Mouse (Mus musculus) gastrocnemius, postnatal 4 days (tissue): ENCODE results near the gene Rela. TPM values are rescaled to one million over a fixed set of nuclear protein-coding genes. Genes with fewer than 3 reads are reported as not detected.

Source experiments
- DNase-seq, 2 experiments: peaks; one replicate each; pipeline ENCODE4 v3.0.0; 2021 to 2022; ENCODE audit warnings: low spot score in 2 of 2, mixed read lengths in 2 of 2
- total RNA-seq, 2 experiments: library from RNA; stranded (reverse); gene quantifications; 2 replicates each; pipeline ENCODE4 v1.2.3; 2021

Gene Rela
- total RNA-seq, 2 experiments from 2014 or later, result 35.9 to 39.1 TPM

DNA sequence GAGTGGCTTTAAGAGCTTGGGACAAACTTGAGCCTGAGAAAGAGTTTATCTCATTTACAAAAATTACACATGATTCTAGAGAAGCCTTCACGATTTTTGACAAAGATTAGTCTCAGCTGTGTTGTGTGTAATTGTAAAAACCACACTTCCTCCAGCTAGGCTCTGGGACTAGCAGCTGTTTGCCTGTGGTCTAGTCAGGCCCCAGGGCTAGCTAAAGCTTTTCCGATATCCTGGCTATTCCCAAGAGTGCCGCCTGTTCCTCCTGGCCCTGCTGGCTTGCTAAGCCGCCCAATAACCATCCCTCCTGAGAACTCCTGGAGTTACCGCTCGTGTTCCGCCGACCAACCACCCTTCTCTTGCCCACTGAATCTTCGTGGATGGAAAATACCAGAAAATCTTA, 5.2 kb upstream of the Rela start:
- no peak for DNase-seq

DNA sequence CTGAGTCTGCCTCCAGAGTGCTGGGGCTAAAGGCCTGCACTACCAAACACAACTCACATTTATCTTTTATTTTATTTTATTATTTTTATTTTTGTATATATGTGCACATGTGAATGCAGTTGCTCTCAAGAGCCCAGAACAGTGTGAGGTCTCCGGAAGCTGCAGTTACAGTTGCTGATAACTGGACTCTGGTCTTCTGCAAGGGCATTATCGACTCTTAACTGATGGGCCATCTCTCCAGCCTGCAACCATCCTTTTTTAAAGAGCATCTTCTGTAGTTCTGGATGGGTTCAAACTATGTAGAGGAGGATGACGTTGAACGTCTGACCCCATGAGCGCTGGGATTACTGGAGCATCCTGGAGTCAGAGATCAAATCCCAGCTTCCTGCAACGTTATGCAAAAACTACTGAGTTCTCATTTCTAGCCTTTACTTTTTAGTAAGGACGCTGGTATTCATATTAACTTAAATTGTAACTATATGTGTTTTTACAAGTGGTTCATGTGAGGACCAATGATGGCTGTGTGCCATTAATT, 1.2 kb upstream of the Rela start:
- DNase-seq, result no peak

DNA sequence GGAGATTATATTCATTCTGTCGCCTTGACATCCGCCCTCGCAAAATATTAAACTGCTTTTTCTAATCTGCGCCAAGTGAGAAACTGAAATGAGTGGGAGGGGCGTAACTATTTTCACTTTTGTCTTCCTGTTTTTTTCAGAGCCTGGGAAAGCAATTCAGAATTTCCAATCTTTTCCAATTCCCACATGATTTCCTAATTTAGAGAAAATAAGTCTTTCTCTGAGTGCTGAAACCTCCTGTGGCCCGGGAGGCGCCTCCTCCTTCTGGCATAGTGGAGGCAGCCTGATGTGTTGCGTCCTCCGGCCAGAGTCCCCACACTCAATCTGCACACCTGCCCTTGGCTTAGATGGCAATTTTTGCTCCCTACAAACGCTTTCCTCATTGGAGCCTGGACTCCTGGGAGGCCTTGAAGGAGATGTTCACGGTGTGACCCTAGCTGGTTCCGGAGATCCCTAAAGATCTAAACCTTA, 677 bp upstream of the Rela start:
- no peak for DNase-seq

DNA sequence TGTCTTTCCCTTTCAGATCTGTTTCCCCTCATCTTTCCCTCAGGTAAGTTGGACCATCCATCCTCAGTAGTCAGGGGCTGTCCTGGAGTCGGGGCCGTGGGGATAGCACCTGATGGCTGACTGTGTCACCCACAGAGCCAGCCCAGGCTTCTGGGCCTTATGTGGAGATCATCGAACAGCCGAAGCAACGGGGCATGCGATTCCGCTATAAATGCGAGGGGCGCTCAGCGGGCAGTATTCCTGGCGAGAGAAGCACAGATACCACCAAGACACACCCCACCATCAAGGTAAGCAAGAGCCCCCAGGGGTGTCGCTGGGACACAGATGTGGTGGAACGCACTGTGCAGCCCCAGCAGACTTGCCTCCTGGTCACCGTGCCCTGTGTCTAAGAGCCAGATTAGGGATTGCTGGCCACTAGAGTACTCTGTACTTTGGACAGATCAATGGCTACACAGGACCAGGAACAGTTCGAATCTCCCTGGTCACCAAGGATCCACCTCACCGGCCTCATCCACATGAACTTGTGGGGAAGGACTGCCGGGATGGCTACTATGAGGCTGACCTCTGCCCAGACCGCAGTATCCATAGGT, 1.2 kb downstream of the Rela start:
- DNase-seq, result no peak

DNA sequence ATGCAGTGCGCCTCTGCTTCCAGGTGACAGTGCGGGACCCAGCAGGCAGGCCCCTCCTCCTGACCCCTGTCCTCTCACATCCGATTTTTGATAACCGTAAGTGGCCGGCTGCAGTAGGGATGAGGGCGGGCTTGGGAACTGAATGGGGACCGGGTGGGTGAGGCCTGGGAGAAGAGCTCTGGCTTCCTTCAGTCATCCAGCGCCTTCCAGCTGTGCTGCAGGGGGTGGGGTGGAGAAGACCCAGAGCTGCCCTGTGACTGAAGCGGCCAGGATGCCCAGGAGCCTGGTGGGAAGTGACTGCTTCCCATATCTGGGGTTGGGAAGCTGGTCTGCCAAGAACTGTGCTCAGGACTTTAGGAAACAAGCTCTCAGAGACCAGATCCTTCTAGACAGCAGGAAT, 3.1 kb downstream of the Rela start:
- DNase-seq, result no peak

DNA sequence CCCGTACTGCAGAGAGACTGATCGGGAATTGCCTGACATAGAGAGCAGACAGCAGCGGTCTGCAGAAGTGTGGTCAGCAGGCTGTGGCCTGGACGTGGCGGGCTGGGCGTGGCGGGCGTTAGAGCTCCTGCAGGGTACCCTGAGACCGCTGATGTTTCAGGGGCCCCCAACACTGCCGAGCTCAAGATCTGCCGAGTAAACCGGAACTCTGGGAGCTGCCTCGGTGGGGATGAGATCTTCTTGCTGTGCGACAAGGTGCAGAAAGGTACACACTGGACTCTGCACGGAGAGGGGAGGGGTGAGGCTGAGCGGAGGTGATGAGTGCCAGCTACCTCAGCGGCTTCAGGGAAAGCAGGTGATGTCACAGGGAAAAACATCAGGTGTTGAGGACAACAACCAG, 3.7 kb downstream of the Rela start:
- DNase-seq, result no peak

DNA sequence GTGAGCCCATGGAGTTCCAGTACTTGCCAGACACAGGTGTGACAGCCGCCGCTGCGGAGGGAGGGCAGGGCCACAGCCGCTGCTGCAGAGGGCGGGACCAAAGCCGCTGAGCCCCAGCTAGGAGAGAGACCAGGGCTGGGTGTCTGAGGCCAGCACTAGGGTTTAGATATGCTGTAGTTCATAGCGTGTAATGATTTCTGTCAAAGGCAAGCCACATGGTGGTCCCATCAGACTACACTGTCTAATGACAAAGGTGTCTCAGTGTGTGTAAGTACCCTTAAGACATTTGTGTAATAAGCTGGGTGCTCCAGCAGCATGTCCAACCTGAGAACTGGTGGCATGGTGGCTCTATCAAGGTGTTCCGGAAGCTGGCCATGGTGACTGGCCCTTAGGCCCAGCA, 4.4 kb downstream of the Rela start:
- no peak for DNase-seq

DNA sequence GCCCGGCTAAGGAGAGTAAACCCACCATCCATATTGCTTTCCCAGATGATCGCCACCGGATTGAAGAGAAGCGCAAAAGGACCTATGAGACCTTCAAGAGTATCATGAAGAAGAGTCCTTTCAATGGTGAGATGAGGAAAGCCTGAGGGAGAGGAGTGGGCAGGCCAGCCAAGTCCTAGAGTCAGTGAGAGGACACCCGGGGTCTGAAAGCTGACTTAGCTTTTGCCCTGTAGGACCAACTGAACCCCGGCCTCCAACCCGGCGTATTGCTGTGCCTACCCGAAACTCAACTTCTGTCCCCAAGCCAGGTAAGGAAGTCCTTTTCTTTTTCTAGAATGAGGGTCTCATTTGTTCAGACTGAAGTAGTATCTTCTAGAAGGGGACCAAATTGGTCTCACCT, 8.0 kb downstream of the Rela start:
- no peak for DNase-seq

DNA sequence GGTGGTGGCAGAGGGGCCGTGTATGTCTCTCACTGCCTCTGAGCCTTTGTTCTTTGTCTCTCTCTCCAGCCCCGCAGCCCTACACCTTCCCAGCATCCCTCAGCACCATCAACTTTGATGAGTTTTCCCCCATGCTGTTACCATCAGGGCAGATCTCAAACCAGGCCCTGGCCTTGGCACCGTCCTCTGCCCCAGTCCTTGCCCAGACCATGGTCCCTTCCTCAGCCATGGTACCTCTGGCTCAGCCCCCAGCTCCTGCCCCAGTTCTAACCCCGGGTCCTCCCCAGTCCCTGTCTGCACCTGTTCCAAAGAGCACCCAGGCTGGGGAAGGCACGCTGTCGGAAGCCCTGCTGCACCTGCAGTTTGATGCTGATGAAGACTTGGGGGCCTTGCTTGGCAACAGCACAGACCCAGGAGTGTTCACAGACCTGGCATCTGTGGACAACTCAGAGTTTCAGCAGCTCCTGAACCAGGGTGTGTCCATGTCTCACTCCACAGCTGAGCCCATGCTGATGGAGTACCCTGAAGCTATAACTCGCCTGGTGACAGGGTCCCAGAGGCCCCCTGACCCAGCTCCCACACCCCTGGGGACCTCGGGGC, 9.5 kb downstream of the Rela start:
- no peak for DNase-seq

DNA sequence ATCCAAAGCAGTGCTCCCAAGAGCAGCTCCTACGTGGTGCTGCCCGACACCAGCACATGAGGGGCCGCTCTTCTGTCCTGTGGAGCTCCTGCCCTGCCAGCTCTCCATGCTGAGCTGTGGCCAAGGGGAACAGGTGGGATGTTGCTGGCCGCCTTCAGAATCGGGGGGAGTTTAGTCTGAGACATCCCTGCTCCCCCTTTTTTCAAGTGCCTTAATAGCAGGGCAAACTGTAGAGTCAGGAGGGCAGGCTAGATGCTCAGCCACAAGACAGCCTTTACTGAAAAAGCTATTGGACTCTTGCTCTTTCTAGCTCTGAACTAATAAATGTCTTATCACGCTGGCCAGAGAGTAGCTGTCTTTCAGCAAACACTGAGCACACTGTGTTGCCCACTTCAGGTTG, 10.5 kb downstream of the Rela start:
- DNase-seq, result no peak

DNA sequence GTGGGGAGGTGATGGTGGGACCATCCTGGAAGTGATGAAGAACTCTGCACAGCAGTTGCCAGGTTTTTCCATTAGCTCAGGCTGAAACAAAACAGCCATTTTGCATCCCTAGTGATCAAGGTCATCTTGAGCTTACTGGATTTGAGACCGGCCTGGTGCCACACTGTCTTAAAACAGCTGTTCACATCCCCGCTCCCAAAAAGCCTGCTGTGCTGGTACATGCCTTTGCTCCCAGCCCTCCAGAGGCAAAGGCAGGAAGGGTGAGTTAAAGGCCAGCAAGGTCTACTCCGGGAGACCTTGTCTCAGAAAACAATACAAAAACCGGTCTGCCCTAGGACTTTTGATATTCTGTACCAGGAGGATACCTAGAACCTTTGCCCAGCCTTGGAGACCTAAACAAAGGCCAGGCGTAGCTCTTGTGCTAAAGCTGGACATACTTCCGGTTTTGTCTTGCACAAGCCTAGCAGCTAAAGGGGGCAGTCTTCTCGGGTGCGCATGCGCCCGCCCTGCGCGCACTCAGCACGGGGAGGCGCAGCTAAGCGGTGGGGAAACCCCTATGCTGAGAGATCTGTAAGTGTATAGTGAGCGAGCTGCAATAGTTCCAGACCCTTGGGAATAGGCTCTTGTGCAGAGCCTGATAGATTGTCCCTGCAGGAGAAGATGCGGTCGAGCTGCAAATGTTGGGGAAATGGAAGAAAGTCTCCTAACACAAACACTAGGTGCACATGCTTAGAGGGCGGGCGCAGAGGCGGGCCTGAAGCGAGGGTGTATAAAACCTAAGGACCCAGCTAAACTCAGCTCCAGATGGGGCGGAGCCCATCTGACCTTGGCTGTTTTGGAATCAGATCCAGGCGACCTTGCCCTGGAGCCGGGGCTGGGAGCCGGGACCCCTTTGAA, 11.4 kb downstream of the Rela start:
- peak; percentile 70 to 77 for DNase-seq

DNA sequence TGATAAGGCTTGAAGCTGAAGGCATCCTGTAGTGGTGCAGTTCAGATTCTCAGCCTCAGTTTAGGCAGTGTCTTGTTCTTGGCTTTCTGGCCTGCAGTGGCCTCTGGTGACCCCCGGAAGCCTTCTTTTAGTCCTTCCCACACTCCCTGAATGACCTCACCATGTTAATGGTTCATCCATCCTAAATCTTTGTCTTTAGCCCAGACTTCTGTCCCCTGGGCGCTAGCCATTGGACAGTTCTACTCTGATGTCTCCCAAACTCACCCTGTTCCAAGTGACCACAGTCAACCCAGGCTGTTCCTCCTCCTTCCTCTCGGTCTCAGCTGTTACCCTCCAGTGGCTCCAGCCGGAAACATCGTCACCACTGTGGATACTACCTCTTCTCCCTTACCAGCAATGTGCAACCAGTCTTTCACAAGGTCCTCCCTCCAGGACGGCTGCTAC, 12.0 kb downstream of the Rela start:
- peak in 1 of 2 experiments; percentile 65 for DNase-seq

DNA sequence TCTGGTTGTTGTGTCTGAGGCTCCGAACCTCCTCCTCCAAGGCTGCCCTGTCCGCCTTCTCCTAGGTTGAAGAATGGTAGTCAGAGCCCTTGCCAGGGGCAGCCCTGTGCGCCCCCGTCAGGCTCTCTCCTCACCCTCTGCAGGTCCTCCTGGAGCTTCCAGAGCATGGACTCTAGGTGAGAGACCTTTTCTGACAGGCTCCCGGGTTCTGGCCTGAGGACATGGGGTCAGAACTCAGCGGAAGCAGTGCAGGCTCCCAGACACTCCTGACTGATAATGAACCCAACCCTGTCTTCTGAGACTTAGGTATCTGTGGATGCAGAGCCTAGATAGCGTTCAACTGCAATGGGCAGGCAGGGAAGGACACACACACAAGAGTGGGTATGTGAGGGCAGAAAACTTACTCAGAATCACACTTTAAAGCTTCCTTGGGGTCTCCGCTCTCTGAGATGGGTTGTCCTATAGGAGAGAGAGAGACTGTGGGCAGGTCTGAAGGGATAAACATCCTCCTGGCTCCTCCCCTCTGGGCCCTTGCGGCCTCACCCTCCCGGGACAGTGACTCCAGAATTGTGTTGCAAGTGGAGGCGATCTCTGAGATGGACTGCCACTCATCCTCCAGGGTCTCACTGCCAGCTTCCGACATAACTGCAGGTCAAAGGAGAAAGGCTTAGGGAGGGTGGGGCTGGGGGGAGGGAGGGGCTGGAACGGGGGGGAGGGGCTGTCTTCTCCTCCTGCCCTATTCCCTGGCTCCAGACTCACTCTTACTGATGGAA, 14.4 kb downstream of the Rela start:
- DNase-seq, result no peak

DNA sequence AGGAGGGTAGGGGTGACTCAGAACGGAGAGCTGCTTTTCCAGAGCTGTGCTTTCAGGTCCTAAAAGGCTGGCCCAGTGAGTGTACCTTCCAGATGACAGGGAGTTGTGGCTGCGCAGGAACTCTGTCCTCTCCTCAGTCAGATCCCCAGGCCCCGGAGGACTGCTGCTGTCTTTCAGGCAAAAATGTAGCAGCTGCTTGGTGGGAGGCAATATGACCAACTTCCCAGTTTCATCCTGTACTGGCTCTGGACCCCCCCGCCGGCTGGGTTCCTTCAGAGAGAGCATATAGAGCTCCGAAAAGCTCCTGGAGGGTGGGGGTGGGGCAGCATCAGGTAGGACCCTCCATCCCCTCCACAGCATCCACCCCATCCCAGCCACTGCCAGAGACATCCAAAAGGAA, 15.3 kb downstream of the Rela start:
- DNase-seq, result no peak

DNA sequence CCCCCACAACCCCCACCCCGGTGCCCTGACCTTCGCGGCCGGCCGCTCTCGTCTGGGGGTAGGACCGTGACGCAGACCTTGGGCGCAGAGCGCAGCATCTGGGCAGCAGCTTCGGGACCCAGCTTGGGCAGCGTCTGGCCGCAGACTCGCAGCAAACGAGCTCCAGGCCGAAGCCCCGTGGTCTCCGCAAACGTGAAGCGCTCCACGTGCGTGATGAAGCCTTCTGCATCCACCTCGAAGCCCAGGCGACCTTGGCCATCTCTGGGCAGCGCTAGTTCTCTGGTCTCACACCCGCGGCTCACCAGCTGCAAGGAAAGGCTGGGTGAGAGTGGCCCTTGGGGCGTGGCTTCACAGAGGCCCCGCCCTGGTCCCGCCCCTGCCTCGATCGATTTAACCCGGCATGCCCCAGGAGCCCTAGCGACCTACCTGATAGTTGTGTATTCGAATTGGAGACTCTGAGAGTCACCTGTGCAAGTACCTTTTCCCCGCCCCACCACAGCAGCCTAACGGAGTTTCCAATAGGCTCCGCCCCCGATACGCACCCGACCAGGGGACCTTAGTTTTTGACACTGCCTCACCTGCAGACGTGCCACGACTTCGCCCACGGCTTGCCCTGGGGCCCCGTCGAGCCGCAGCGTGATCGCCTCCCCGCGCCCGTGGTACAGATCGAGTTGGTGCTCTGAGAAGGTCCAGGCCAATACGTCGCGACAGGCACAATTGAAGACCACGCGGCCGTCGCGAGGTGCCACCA, 16.9 kb downstream of the Rela start:
- DNase-seq, result no peak

DNA sequence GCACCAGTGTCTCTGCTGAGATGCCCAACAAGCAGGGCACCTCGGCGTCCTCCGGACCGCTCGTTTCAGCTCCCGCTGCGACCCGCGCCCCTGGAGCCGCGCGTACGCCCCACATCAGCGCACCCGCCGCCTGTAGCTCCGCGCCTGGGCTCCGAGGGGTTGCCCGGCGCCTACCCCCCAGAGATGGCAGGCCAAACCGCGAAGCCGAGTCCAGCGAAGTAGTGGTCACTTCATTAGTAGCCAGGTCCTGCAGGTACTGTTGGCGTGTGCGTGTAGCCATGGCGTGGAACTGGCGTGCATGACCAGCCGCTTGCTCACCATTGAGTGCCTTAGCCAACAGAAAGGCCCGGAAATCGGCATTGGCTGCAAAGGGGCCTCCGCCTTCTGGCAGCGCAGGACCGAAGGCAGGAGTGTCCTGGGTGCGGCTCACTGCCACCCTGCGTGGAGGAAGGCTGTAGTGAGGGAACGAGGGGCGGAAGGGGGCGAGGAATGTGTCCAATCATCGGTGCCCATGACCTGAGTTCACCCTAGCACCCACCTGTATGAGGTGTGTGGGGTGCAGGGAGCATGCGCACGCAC, 17.5 kb downstream of the Rela start:
- no peak for DNase-seq

DNA sequence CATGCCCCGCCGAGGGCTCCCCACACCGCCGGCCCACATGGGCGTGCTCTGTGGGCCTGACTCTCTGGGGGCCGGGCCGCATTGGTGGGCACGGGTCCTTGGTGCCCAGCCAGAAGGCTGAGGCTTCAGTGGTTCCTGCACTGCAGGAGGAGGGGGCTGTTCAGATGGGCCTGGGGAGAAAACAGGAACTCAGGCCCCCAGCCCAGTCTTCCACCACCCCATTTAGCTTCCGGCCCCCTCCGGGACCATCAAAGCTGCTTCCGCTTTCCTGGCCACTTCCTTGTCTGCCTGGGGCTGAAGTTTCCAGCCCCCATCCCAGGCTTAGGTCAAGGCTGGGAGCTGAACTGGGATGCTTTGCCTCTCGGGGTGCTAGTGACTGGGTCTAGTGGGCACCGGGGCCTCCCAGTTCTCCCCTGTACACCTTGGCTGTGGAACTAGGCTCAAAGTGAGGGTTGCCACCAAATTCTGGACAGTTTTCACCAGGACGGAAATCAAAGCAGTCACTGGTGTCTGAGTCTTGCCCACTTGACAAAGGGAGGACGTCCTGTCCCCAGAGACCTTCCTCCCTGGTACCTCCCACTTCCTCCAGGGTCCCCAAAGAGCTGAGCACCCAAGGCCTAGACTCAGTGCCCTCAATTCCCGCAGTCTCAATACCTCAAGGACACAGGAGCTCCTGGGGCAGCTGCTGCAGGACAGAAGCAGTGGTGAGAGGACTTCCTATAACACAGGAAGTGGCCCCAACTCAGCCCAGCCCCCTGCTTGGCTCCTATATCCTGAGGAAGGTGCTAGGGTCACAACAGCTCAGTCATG, 23.9 kb downstream of the Rela start:
- DNase-seq, result no peak

DNA sequence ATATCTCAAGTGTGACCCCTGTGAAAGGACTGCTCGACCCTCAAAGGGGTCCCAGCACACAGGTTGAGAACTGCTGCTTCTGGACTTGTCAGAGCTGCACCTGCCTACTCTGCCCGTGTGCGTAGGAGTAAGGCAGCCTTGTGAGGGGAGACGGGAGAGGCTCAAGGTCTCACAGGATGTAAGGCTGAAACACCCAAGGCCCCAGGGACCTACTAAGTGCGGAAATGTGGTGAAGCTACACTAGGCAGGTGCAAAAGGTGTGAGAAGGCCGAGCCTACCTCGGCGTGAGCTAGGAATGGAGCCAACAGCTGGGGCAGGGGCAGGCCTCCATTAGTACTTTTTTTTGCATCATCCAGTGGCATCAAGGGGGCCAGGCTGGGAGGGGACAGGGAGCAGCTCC, 25.0 kb downstream of the Rela start:
- no peak for DNase-seq
